In the genomic region with DNA sequence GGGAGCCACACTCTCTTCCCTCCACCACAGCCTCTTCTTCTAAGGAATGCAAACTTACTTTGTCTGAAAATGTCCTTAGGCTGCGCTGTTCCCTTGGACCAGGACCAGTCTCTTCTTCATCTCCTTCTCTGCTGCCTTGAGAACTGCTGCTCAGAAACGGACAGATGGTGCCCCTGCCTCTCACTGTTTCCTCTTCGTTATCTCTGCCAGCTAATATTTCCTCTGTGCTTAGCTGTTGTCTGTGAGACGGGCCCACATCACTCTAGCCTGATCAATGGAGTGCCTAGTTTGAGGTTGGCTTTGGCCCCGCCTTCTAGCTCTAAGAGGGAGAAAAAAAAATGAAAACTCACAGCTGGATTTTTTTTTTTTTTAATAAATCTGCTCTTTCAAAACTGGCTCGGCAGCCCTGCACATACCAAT, we compare ENCODE assay signal across 8 mouse cellular contexts.
DNase-seq lines count a peak whose midpoint lies in the region; ATAC-seq and TF ChIP-seq lines count a peak whose summit lies in the region.
"Had no signal": no experiment of that assay in that cellular context is flagged by ENCODE, and none has a peak within 500 bp of the region (broad histone marks: within the 10 kb centered on the region; RNA-seq: fewer than 3 reads in every experiment).

No protein-coding gene starts in this region.

- H3K4me2 ChIP-seq in kidney, postnatal 0 days (ENCODE audit: low read length), result peak overlapping the region; percentile 38
- H3K4me2 ChIP-seq in embryonic facial prominence, embryonic 14.5 days (ENCODE audit: low read depth, low read length), result peak overlapping the region; percentile 49
- peak overlapping the region; percentile 31 for H3K4me2 ChIP-seq in hindbrain, postnatal 0 days (ENCODE audit: low read depth, low read length)

- no peak overlapping the region for H3K27ac ChIP-seq in kidney, postnatal 0 days
- H3K27ac ChIP-seq in embryonic facial prominence, embryonic 14.5 days (replicated peaks; ENCODE audit: low read depth, low read length), result peak overlapping the region; percentile 68; the same call in 1 of the 2 replicates
- H3K27ac ChIP-seq in hindbrain, postnatal 0 days, result no peak overlapping the region

- no peak for TF ChIP-seq CTCF in kidney, postnatal 0 days (IDR thresholded peaks at IDR 0.05; ENCODE audit: low read depth)
- no peak for TF ChIP-seq CTCF in hindbrain, postnatal 0 days (IDR thresholded peaks at IDR 0.05; ENCODE audit: low read depth)

- DNase-seq in kidney, postnatal 0 days (ENCODE audit: low spot score), result no peak
- no peak for DNase-seq in kidney, adult 11 months
- DNase-seq in embryonic facial prominence, embryonic 14.5 days (ENCODE audit: low spot score), result no peak
- DNase-seq in hindbrain, postnatal 0 days (ENCODE audit: low spot score), result peak; percentile 14
- DNase-seq in embryo, embryonic 10 days (ENCODE audit: low spot score), result no peak
- no peak for DNase-seq in adrenal gland, adult 18-20 months (ENCODE audit: low spot score in 2 of 2)

- peak overlapping the region; percentile 26; the same call in 1 of the 2 replicates for H3K4me3 ChIP-seq in kidney, postnatal 0 days (replicated peaks; ENCODE audit: low read depth, low read length)
- peak overlapping the region; percentile 7 for H3K4me3 ChIP-seq in embryonic facial prominence, embryonic 14.5 days (ENCODE audit: low read depth, low read length)
- H3K4me3 ChIP-seq in hindbrain, postnatal 0 days (ENCODE audit: low read length), result no peak overlapping the region

- no peaks in the 10 kb centered on the region; the same call in 1 of the 2 replicates for H3K4me1 ChIP-seq in kidney, postnatal 0 days (replicated peaks; ENCODE audit: insufficient read depth, low read length)
- peaks cover 14% of the 10 kb centered on the region; the same call in 1 of the 2 replicates for H3K4me1 ChIP-seq in embryonic facial prominence, embryonic 14.5 days (ENCODE audit: control insufficient read depth, insufficient read depth, low read length)
- no peaks in the 10 kb centered on the region for H3K4me1 ChIP-seq in hindbrain, postnatal 0 days (ENCODE audit: insufficient read depth, low read length)

- H3K27me3 ChIP-seq in kidney, postnatal 0 days (ENCODE audit: insufficient read depth, low read length), result no peaks in the 10 kb centered on the region
- no peaks in the 10 kb centered on the region for H3K27me3 ChIP-seq in embryonic facial prominence, embryonic 14.5 days (replicated peaks; ENCODE audit: control insufficient read depth, insufficient read depth, low read length)
- H3K27me3 ChIP-seq in hindbrain, postnatal 0 days (ENCODE audit: insufficient read depth, low read length), result no peaks in the 10 kb centered on the region

- no peaks in the 10 kb centered on the region for H3K9me3 ChIP-seq in kidney, postnatal 0 days (replicated peaks; ENCODE audit: low read length)
- H3K9me3 ChIP-seq in embryonic facial prominence, embryonic 14.5 days (ENCODE audit: control insufficient read depth, low read length), result no peaks in the 10 kb centered on the region
- no peaks in the 10 kb centered on the region for H3K9me3 ChIP-seq in hindbrain, postnatal 0 days (ENCODE audit: low read length)

- ATAC-seq in kidney, postnatal 0 days (replicated peaks; ENCODE audit: low FRiP score, low read depth), result no peak
- no peak for ATAC-seq in embryonic facial prominence, embryonic 14.5 days (ENCODE audit: low read depth)
- ATAC-seq in hindbrain, postnatal 0 days, result no peak
- 0 out of 2 replicates have a peak, but pooled peaks have one; percentile 39 for ATAC-seq in megakaryocyte progenitor cell, adult 5-6 weeks (replicated peaks; ENCODE audit: poor library complexity)
- ATAC-seq: midbrain, embryonic 16.5 days had no signal

- no peak overlapping the region for H3K9ac ChIP-seq in kidney, postnatal 0 days (ENCODE audit: low read depth, low read length)
- H3K9ac ChIP-seq in embryonic facial prominence, embryonic 14.5 days (ENCODE audit: low read depth, low read length), result peak overlapping the region; percentile 52
- no peak overlapping the region for H3K9ac ChIP-seq in hindbrain, postnatal 0 days (replicated peaks; ENCODE audit: low read length)

- no peaks in the 10 kb centered on the region for H3K36me3 ChIP-seq in kidney, postnatal 0 days (ENCODE audit: insufficient read depth, low read length)
- H3K36me3 ChIP-seq in embryonic facial prominence, embryonic 14.5 days (ENCODE audit: control insufficient read depth, insufficient read depth, low read length), result no peaks in the 10 kb centered on the region
- no peaks in the 10 kb centered on the region for H3K36me3 ChIP-seq in hindbrain, postnatal 0 days (ENCODE audit: insufficient read depth, low read length)

- 38% methylated on average over 6 of the region's 6 CpGs for WGBS in kidney, postnatal 0 days
- WGBS in embryonic facial prominence, embryonic 14.5 days, result 45% methylated on average over 6 of the region's 6 CpGs
- WGBS in hindbrain, postnatal 0 days, result 46% methylated on average over 6 of the region's 6 CpGs
